Mouse (Mus musculus) spleen, adult 18-20 months (tissue): ENCODE data around the gene Mybphl.

Experiments used
- DNase-seq, 2 experiments: peaks; one replicate each; pipeline ENCODE4 v3.0.0; 2022; ENCODE audit warnings: mixed read lengths in 2 of 2

Gene Mybphl

DNA sequence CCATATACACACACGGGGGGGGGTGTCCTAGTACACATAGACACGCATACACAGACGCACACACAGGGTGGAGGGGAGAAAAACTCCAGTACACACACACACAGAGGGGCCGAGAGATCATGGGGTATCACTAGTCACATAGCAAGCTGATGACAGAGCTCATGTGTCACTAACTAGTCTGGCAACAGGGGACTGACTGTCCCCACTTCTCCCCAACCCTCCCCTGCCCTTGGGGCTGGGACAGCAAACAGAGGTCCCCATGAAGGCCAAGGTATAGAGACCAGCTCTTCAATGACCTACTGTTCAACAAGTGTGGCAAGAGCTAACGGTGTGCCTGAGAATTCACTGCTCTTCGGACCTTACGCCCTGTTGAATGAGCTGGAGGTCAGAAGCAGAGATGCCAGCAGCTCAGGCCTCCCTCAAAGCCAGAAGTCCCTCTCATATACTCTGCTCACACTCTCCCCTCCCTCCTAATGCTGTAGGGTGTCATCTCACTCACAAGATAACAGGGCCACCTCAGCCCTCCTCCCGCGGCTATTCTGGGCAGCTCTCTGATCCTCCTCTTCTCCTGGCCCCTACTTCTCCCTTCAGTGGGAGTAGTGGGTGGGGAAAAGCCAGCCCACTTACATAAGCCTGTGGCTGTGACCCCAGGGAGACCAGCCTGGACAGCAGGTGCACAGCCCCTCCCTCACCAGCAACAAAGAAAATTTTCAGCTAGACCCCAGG is at the start of gene Mybphl:
Mybphl (plus strand) TSS at position 642 of the 726 bp plus-strand sequence.
- DNase-seq = no peak

DNA sequence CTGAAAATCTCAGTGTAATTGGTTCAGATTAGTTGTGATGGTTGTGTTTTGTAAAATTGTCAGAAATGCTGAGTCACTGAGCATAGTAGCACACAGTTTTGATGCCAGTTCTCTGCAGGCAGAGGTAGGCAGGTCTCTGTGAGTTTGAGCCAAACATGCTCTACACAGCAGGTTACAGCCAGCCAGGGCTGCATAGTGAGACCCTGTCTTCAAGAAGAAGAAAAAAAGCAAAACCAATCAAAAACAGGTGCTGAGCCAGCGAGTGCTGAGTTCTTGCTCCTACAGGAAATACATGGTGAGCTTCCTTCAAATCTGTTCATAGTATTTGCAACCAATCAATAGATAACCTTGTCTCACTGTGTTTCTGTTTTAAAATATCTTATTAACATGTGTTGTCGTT is 46.2 kb upstream of the Mybphl start:
- DNase-seq = no peak

- no peak for DNase-seq
Observed at GRCm38 (mm10) chr3:108321671-108322070, 43.0 kb upstream of the Mybphl start.

DNA sequence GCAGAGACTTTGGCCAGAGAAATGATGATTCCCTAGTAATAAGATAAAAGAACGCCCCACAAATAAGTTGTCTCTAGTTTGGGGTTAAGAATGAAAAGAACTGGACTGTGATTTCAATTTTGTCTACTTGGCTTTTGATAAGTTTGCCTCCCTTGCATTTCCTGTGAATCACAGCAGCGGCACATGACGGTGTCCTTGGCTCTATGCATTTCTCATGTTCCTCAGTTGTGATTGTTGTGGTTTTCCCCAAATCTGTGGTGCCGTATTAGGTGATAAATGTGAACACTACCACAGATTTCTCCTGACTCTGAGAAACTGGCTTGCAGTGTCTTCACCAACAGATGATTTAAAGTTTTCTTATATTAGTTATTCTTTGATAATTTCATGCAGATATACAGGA is 42.6 kb upstream of the Mybphl start:
- no peak for DNase-seq

DNA sequence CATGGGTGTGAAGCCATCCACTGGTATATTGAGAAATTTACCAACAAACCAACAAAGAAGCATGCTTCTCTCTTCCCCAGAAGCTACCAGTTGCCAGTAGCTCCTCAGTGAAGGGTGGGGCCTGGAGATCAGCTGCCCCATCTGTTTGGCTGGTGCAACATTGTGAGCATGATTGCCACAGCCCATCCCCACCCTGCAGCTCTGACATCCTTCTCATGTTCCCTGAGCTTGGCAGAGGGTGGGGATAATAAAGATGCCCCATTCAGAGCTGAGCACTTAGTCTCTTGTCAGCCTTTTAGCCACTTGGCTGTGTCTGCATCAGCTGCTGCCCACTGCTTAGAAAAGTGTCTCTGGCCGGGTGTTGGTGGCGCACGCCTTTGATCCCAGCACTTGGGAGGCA is 41.7 kb upstream of the Mybphl start:
- no peak for DNase-seq

DNA sequence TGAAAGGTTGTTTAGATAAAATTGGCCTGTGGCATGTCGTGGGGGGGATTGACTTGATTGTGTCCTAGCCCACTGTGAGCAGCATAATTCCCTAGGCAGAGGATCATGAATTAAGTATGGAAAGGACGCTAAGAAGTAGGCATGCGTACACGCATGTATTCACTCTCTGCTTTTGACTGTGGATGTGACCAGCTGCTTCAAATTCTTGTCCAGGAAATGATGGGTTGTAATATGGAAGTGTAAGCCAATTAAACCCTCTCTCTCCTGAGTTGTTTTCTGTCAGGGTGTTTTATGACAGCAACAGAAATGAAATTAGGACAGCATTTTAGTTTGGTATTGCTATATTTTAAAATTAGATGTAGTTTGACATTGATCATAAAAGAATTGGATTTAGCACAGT is 39.9 kb upstream of the Mybphl start:
- no peak for DNase-seq

GRCm38 (mm10) chr3:108325521-108325920 is 39.2 kb upstream of the Mybphl start:
- no peak for DNase-seq

DNA sequence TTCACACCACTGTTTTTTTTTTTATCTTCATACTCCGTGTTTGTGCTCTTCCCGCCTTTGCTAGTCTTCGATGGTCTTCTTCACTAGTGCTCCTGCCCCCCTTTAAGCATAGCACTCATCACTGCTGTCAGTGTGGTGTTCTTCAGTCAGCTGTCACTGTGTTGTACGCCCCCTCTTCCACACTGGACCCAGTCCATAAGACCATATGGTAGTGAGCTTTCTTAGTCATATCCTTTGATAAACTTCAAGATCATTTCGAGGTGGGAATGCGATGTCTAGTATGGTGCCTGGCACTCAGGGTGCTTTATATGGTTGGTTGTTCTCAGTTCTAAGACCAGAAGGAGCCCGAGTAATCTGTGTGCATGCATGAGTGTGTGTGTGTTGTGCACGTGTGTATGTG is 37.4 kb upstream of the Mybphl start:
- DNase-seq = no peak

DNA sequence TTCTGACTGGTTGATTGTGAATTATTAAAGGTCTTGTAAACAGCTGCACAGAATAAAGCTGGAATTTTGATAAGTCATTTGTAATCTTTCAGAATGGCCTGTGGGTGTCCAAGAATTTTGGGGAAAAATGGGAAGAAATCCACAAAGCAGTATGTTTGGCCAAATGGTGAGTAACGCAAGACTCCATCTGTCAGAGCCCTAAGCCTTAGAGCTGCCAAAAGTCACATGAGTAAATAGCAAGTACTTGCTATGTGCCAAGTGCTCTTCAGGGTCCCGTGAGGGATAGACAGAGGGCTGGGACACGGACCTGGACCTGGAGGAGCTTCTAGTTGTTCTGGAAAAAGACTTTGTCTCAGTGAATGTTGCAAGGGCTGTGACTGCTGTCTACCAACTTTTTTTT is 36.8 kb upstream of the Mybphl start:
- no peak for DNase-seq

- no peak for DNase-seq
Observed at GRCm38 (mm10) chr3:108328441-108328841, 36.3 kb upstream of the Mybphl start.

- DNase-seq = no peak
Observed at GRCm38 (mm10) chr3:108330812-108331211, 33.9 kb upstream of the Mybphl start.

- no peak for DNase-seq
Observed at GRCm38 (mm10) chr3:108336878-108337277, 27.8 kb upstream of the Mybphl start.

- no peak for DNase-seq
Observed at GRCm38 (mm10) chr3:108341040-108341439, 23.7 kb upstream of the Mybphl start.

GRCm38 (mm10) chr3:108342185-108342584 is 22.5 kb upstream of the Mybphl start:
- no peak for DNase-seq

- no peak for DNase-seq
Observed at GRCm38 (mm10) chr3:108345855-108346254, 18.9 kb upstream of the Mybphl start.

DNA sequence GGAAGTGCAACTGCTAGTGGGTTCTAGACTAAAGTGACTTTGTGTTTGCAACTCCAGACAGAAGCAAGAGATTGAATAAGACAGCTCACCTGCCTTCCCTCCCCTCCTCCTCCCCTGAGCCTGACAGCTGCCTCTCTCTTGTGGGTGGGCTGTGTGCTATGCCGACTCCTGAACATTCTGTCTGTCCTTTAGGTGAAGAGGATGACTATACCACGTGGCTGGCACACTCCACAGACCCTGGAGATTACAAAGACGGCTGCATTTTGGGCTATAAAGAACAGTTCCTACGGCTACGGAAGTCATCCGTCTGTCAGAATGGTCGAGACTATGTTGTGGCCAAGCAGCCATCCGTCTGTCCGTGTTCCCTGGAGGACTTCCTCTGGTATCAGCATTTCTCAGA is 16.3 kb upstream of the Mybphl start:
- no peak for DNase-seq

- no peak for DNase-seq
Observed at GRCm38 (mm10) chr3:108355245-108355644, 9.5 kb upstream of the Mybphl start.

DNA sequence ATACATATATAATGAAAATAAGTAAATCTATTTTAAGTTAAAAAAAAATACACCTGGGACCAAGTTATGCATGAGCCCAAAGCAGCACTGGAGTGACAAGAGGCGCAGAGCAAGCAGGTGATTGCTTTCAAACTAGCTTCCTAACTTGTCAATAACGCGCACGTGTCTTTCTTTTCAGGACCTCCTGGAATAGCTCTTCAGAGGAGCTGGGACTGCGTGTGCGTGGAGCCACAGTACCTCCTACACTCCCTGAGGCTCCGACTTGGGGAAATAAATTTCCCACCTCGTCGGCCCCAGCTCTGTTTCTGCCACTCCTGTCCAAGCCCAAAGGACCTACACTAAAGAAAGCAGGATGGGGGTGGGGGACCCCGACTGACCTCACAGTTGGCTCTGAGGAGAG is 7.7 kb upstream of the Mybphl start:
- DNase-seq = no peak

DNA sequence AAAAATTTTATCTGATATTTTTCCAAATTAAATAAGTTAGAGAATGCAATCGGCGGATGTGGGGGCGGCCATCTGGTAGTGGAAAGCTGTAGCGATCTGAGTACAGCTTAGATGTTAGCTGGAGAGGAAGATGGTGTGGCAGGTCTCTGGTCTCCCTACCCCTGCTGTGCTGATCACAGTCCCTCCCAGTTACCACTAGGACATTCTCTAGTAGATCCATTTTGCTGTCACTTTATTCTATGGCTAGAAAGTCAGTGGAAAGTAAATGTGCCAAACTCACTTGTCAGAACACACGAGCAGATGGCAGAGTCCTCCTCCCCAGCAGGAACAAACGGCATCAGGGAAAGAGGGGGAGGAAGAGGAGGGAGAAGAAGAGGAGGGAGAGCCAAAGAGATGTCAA is 6.3 kb upstream of the Mybphl start:
- no peak for DNase-seq

DNA sequence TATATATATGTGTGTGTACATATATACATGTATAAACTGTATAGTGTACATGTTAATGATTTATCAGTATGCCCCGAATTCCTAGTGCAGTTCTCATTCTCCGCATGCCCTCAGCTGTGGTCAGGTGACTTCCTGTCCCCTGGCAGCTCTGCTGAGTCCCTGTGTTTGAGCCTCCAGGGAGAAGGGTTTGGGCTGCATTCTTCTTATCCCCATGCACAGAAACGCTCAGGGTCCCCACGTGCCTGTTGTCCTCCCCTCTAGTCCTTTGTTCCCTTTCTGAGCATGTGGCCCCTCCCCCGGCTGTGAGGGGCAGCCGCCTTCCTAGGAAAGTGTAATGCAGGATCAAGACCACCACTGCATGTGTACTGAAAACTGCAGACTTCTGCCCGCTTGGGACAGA is 3.8 kb upstream of the Mybphl start:
- DNase-seq = no peak

DNA sequence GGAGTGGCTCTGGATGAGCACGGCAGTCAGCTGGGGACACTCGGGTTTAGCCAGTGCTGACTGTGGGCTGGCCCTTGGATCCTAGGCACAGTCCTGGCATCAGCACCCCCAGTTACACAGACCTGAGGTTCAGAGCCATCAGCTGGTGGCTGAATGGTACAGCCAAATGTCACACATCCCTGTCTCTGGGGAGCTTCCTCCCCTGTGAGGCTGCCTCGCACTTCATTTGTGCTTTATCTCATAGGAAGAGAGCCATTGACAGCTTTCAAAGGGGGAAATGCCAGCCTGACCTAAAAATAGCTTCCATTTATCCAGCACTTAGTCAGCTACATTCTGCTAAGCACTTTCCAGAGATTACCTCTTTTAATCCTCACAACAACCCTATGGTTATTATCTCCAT is 1.1 kb upstream of the Mybphl start:
- DNase-seq = no peak

GRCm38 (mm10) chr3:108367173-108367572 is 2.5 kb downstream of the Mybphl start:
- no peak for DNase-seq

DNA sequence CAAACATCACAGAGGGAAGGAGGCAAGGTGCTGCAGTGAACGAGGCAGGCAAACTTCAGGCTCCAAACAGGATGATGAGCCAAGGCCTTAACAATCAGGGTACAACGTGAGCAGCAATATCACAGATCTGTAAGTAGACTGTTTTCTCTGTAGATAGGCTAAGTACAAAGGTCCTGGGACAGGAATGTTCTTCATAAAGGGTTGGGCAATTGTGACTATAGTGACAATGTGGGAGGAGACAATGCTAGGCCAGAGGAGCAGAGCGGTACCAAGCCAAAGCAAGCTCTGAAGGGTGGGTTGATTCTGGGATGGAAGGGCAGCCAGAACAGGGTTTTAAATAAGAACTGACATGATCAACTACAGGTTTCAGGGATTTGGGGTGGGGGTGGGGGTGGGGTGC is 3.1 kb downstream of the Mybphl start:
- DNase-seq = no peak

- no peak for DNase-seq
Observed at GRCm38 (mm10) chr3:108368721-108369120, 4.0 kb downstream of the Mybphl start.

DNA sequence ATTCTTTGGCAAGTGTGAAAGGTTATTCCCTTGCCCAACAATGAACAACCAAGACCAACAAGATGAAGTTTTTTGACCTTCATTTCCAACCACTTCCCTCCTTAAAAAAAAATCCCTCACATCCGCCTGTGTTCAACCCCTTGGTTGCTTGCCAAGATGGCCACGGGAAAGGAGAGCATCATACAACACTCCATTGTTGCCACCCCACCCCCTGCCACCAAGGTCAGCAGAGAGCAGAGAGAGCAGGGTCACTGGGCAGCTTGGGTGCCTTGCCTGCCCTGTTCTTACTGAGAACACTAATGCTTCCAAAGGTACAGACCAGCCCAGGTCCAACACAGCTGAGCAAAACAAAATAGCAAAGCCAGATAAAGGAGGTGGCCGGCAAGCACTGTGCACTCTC is 7.6 kb downstream of the Mybphl start:
- no peak for DNase-seq
